ENCODE assay signal across 8 mouse cellular contexts in the genomic region with DNA sequence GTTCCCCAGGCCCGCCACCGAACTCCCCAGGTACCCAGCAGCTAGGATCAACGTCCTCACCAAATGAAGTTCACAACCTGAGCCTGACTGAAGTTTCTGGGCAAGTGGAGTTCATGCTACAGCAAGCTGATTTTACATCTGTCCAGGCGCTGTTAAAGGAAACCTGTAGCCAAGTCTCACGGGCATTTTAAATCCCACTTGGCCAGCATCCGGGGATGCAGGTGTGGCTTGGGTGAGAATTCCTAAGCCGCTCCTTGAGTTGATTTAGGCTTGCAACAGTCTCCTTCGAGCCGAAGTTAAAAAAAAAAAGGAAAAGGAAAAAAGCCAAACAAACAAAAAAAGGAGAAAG. TPM values are rescaled to one million over a fixed set of nuclear protein-coding genes. Genes with fewer than 3 reads are reported as not detected.
DNase-seq lines count a peak whose midpoint lies in the region; ATAC-seq and TF ChIP-seq lines count a peak whose summit lies in the region.

A gene (minus strand): TSS at position 139 of the 349 bp plus-strand sequence.

- peaks cover 15% of the 10 kb centered on the region; the same call in 1 of the 2 replicates for H3K36me3 ChIP-seq in ES-E14 (ENCODE audit: control insufficient read depth, insufficient read depth, low read length, poor library complexity, severe bottlenecking)
- H3K36me3 ChIP-seq in forebrain, embryonic 12.5 days (replicated peaks): no peaks in the 10 kb centered on the region
- H3K36me3 ChIP-seq in midbrain, embryonic 10.5 days: peaks cover 21% of the 10 kb centered on the region

- H3K4me1 ChIP-seq in ES-E14 (ENCODE audit: control insufficient read depth in 2 of 2, insufficient read depth in 2 of 2, low read length in 2 of 2, poor library complexity in 1 of 2): peaks cover 0 to 10% of the 10 kb centered on the region in 2 experiments; a peak in 1 of 4 replicates
- peaks cover 33% of the 10 kb centered on the region for H3K4me1 ChIP-seq in forebrain, embryonic 12.5 days
- peaks cover 47% of the 10 kb centered on the region for H3K4me1 ChIP-seq in midbrain, embryonic 10.5 days

- peak within 1 kb of the TSS; percentile 85 for H3K4me2 ChIP-seq in forebrain, embryonic 12.5 days

- peak within 1 kb of the TSS; percentile 93 for H3K4me3 ChIP-seq in gastrocnemius, adult 2 months
- peak within 1 kb of the TSS; percentile 81 to 99 for H3K4me3 ChIP-seq in ES-E14 (ENCODE audit: insufficient read depth in 1 of 2, low read depth in 1 of 2, low read length in 2 of 2, poor library complexity in 1 of 2, severe bottlenecking in 1 of 2)
- H3K4me3 ChIP-seq in forebrain, embryonic 12.5 days (replicated peaks): peak within 1 kb of the TSS; percentile 78
- H3K4me3 ChIP-seq in midbrain, embryonic 10.5 days: peak within 1 kb of the TSS; percentile 83

- H3K27me3 ChIP-seq in forebrain, embryonic 12.5 days: 0 out of 2 replicates have a peak, but pooled peaks cover 2% of the 10 kb centered on the region
- peaks cover 8% of the 10 kb centered on the region; the same call in 1 of the 2 replicates for H3K27me3 ChIP-seq in midbrain, embryonic 10.5 days (ENCODE audit: low read depth, poor library complexity, severe bottlenecking)

- H3K9me3 ChIP-seq in ES-E14 (ENCODE audit: control insufficient read depth, insufficient read depth, low read depth, low read length): no peaks in the 10 kb centered on the region
- no peaks in the 10 kb centered on the region for H3K9me3 ChIP-seq in forebrain, embryonic 12.5 days
- H3K9me3 ChIP-seq in midbrain, embryonic 10.5 days (replicated peaks): no peaks in the 10 kb centered on the region; the same call in 1 of the 2 replicates

- peak within 1 kb of the TSS; percentile 89 for H3K9ac ChIP-seq in ES-E14 (ENCODE audit: insufficient read depth, low read depth, low read length, poor library complexity, severe bottlenecking)
- H3K9ac ChIP-seq in forebrain, embryonic 12.5 days: peak within 1 kb of the TSS; percentile 81

- peak within 1 kb of the TSS; percentile 98 for H3K27ac ChIP-seq in gastrocnemius, adult 2 months
- peak within 1 kb of the TSS; percentile 93 for H3K27ac ChIP-seq in ES-E14 (ENCODE audit: insufficient read depth, low read depth, low read length, poor library complexity, severe bottlenecking)
- peak within 1 kb of the TSS; percentile 98 for H3K27ac ChIP-seq in forebrain, embryonic 12.5 days
- H3K27ac ChIP-seq in midbrain, embryonic 10.5 days (replicated peaks): peak within 1 kb of the TSS; percentile 98

- no peak for DNase-seq in gastrocnemius, adult 2 months
- no peak for DNase-seq in gastrocnemius, postnatal 25 days
- DNase-seq in ES-E14 (ENCODE audit: low read depth, low spot score): peak; percentile 64
- DNase-seq in midbrain, embryonic 10.5 days (ENCODE audit: low spot score): no peak
- DNase-seq in spleen, postnatal 36 days (ENCODE audit: low spot score in 2 of 2): no peak
- no peak for DNase-seq in urinary bladder, postnatal 4 days (ENCODE audit: low spot score in 2 of 2)

- intact Hi-C loops in gastrocnemius, adult 2 months (cut with DNase I): loop anchor here (2.0 kb wide), 1 partner anchor 25 kb away; no protein-coding TSS in a partner anchor

- no peak for ATAC-seq in forebrain, embryonic 12.5 days (ENCODE audit: low FRiP score)
- ATAC-seq in inflammation-experienced regulatory T-cells, adult 6 months: no peak

- under 1% methylated on average over 9 of the region's 9 CpGs for WGBS in forebrain, embryonic 12.5 days
- WGBS in midbrain, embryonic 10.5 days: 1% methylated on average over 9 of the region's 9 CpGs

- no peak for TF ChIP-seq CTCF in gastrocnemius, adult 2 months (IDR thresholded peaks at IDR 0.05)

- in situ Hi-C loops in ES-E14 (cut with MboI; ENCODE audit: low sequenced_read_pairs in 2 of 2, unreplicated experiment in 2 of 2): no loop called here

TF ChIP-seq in ES-E14, 5 proteins besides CTCF, POLR2A, EP300 and RAD21:
- 0 out of 2 replicates have a peak, but pooled peaks have one; percentile 63 for TF ChIP-seq HCFC1 (IDR thresholded peaks at IDR 0.05; ENCODE audit: borderline replicate concordance, insufficient read depth, low read length)
- no peak for TF ChIP-seq ZNF384 (IDR thresholded peaks at IDR 0.05; ENCODE audit: low read depth, low read length)
- TF ChIP-seq CHD2 (IDR thresholded peaks at IDR 0.05; ENCODE audit: low read depth, low read length): no peak
- TF ChIP-seq MAFK (IDR thresholded peaks at IDR 0.05; ENCODE audit: insufficient read depth, low read depth, low read length): peak; percentile 49; the same call in 1 of the 2 replicates

RNA-seq across cellular contexts. Expression of the gene that starts here (rescaled TPM):
- 1 to 10 TPM; 6.0 to 6.5 TPM for total RNA-seq in gastrocnemius, adult 2 months (2021)
- total RNA-seq in gastrocnemius, postnatal 25 days (2021): 1 to 10 TPM; 5.2 to 7.7 TPM
- 138 and 230 TPM in 2 replicates for total RNA-seq in ES-E14 (2012; rRNA removed)
- polyA plus RNA-seq in forebrain, embryonic 12.5 days (2016; fragmentation: Nextera tagmentation; extraction: Ambion mirVana): 134 and 135 TPM in 2 replicates
- 10 to 100 TPM; 58.9 to 60.6 (median 59.1) TPM for polyA plus RNA-seq in inflammation-experienced regulatory T-cells, adult 6 months (2017; shearing (Covaris generic))
- 203 and 242 TPM in 2 replicates for polyA plus RNA-seq in midbrain, embryonic 10.5 days (2016; fragmentation: Nextera tagmentation; extraction: Ambion mirVana)

Comparison
In these comparisons a context has a peak if more than half of its experiments do, and no peak if none do; other contexts are left out.
1. RNA of the gene that starts here (total RNA-seq): 138 to 230 TPM in ES-E14; 5.2 to 7.7 TPM in gastrocnemius, postnatal 25 days and 6.0 to 6.5 TPM in gastrocnemius, adult 2 months; every median in the first group is over 10 times any median in the second.
2. Peak in every context shown above with its lines, with median percentiles within 50 percentile points of each other: H3K27ac ChIP-seq and H3K4me3 ChIP-seq.